Mouse (Mus musculus) G1E (cell line): ENCODE results near the gene Rpl19.

ENCODE experiments used
- CTCF ChIP-seq: IDR thresholded peaks from 2 replicates; pipeline ENCODE4 v1.5.1; 2012; ENCODE audit warnings: low read depth, low read length, inconsistent platforms, mixed read lengths
- GATA1 ChIP-seq: IDR thresholded peaks from 2 replicates; pipeline ENCODE4 v1.6.1; 2012; ENCODE audit warnings: borderline replicate concordance, low read length, inconsistent platforms, mixed read lengths
- POLR2AphosphoS5 ChIP-seq: IDR thresholded peaks from 2 replicates; pipeline ENCODE4 v1.6.1; 2012; ENCODE audit warnings: low read depth, low read length, inconsistent platforms; ENCODE audit not compliant: insufficient replicate concordance
- TAL1 ChIP-seq: conservative IDR thresholded peaks from 2 replicates; pipeline ENCODE4 v1.6.1; 2012; ENCODE audit warnings: low read depth, low read length, inconsistent platforms, mixed read lengths

DNA sequence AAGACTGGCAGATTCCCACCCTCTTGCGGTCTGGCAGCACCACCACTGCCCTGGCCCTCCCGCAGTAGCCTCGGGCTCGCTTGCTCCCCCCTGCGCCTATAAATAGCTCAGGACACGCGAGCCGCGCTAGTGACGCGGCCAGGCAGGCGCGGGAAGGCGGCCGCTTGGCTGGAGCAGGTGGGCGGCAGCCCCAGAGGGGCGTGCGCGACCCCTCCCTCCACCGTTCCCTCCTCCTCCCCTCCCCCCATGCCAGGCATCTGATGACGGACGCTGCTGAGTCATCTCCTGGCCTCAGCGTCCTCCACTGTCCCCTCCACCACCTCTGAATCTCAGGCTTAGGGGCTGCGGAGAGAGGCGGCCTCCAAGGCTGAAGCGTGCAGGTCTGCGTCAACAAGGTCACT is 9.5 kb downstream of the Rpl19 start:
- TF ChIP-seq CTCF, result no peak
- TF ChIP-seq GATA1, result no peak
- TF ChIP-seq TAL1, result no peak
- no peak for TF ChIP-seq POLR2AphosphoS5
